Mouse (Mus musculus) liver, embryonic 14.5 days (tissue): ENCODE results near the gene Zfp618.

Source experiments
- CTCF ChIP-seq: IDR thresholded peaks from 2 replicates; pipeline ENCODE4 v1.5.1; 2016; ENCODE audit warnings: antibody characterized with exemption, low read depth, control low read depth
- EP300 ChIP-seq: IDR thresholded peaks from 2 replicates; pipeline ENCODE4 v1.6.1; 2016; ENCODE audit warnings: antibody characterized with exemption, low read depth

DNA sequence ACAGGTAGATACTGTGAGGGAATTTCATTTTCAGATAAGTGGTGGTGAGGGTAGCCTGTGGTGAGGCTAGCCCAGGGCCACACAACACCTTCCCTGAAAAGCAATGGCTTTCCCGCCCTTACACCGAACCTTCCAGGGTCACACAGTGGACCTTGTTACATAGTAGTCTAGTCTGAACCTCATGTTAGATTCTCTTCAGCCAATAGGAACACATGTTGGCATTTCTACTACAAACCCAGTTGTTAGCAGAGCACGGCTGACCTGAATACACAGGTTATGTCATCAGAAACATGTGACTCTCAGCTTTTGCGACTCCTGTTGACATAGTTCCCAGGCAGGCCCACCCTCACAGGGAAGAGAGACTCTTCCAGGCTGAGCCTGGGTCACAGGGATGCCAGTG lies 33.9 kb downstream of the Zfp618 start:
- TF ChIP-seq CTCF (no peak), EP300 (no peak)
